Comparison of ENCODE assay signal across 8 mouse cellular contexts in the genomic region with DNA sequence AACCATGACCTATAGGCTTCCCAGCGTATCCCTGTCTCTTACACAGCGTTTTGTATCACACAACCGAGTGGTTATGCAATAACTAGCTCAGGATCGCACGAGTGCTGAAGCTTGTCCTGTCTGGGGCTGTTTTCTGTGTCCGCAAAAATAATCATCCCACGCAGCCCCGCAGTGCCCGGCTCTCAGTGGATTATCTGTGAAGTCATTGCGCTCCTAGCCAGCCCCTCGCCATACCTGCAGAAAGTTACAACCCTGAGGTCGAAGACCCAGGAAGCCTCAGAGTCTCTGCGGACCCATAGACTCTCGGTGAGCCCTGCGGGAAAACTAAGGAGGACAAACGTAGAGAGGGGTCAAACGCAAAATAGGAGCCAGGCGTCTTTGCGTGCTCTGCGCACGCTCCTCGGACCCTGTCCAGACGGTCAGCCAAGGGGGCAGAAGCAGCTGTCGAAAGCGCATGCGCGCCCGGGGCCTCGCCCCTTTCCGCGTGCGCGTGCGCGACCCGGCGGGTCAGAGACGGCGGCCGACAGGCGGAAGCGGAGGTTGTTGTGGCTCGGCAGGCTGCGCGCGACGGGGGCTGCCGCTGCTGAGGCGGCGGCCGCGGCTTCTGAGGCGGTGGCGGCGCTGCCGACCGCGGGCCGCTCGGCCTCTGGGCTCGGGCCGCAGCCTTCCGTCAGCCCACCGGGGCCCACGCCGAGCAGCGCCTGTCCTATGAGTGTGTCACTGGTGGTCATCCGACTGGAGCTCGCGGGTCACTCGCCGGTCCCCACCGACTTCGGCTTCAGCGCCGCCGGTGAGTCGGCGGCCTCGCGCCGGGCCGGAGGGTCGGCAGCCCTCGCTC. TPM values are rescaled to one million over a fixed set of nuclear protein-coding genes. Genes with fewer than 3 reads are reported as not detected.
DNase-seq lines count a peak whose midpoint lies in the region; ATAC-seq lines count a peak whose summit lies in the region.

Gene Acad10, minus strand, starts transcription at position 456 of the 838 bp plus-strand sequence.
Gene Brap, plus strand, starts transcription at position 505 of the 838 bp plus-strand sequence.

- peak within 1 kb of the TSS; percentile 88 for H3K4me2 ChIP-seq in hindbrain, embryonic 11.5 days (replicated peaks; ENCODE audit: low read depth, low read length)

- no peaks in the 10 kb centered on the region for H3K9me3 ChIP-seq in hindbrain, embryonic 11.5 days (ENCODE audit: control insufficient read depth, low read length)

- ATAC-seq in hindbrain, embryonic 11.5 days (ENCODE audit: low FRiP score) = peak; percentile 91

- H3K36me3 ChIP-seq in hindbrain, embryonic 11.5 days (ENCODE audit: control insufficient read depth, insufficient read depth, low read length) = peaks cover 3% of the 10 kb centered on the region; the same call in 1 of the 2 replicates

- peak within 1 kb of the TSS; percentile 97 for H3K4me3 ChIP-seq in hindbrain, embryonic 11.5 days (ENCODE audit: low read depth, low read length)

- 2% methylated on average over 77 of the region's 85 CpGs for WGBS in hindbrain, embryonic 11.5 days

- peak within 1 kb of the TSS; percentile 73; the same call in 1 of the 2 replicates for H3K27ac ChIP-seq in hindbrain, embryonic 11.5 days (ENCODE audit: low read depth, low read length)

- H3K9ac ChIP-seq in hindbrain, embryonic 11.5 days (ENCODE audit: low read depth, low read length) = peak within 1 kb of the TSS; percentile 91

- H3K27me3 ChIP-seq in hindbrain, embryonic 11.5 days (ENCODE audit: control insufficient read depth, insufficient read depth, low read length) = no peaks in the 10 kb centered on the region

- H3K4me1 ChIP-seq in hindbrain, embryonic 11.5 days (replicated peaks; ENCODE audit: control insufficient read depth, insufficient read depth, low read length) = peaks cover 3% of the 10 kb centered on the region; the same call in 1 of the 2 replicates

- DNase-seq in MN1 (ENCODE audit: low spot score) = peak; percentile 95
- peak; percentile 95 for DNase-seq in cerebellum, adult 9-10 months
- peak; percentile 84 to 95 for DNase-seq in frontal cortex, adult 2 months (ENCODE audit: extremely low spot score in 1 of 2, low spot score in 1 of 2)
- DNase-seq in hindbrain, embryonic 11.5 days (ENCODE audit: low spot score) = peak; percentile 98
- peak; percentile 90 to 96 for DNase-seq in layer of hippocampus, postnatal 10 days (ENCODE audit: low spot score in 2 of 2)
- DNase-seq in lung, postnatal 10 days = peak; percentile 95
- peak; percentile 97 for DNase-seq in ovary, postnatal 36 days (ENCODE audit: low spot score)
- DNase-seq in thymus, postnatal 25 days = peak; percentile 93

RNA-seq across cellular contexts. Expression of gene Acad10, which starts in this region (rescaled TPM):
- polyA plus RNA-seq in frontal cortex, adult 2 months (2012; rRNA removed) = 3.8 and 3.9 TPM in 2 replicates
- 2.1 and 2.5 TPM in 2 replicates for polyA plus RNA-seq in hindbrain, embryonic 11.5 days (2014; fragmentation: Nextera tagmentation; extraction: Ambion mirVana)
- 1 to 10 TPM; 2.6 to 3.3 TPM for total RNA-seq in layer of hippocampus, postnatal 10 days (2021)

RNA-seq across cellular contexts. Expression of gene Brap, which starts in this region (rescaled TPM):
- 46.7 and 52.9 TPM in 2 replicates for polyA plus RNA-seq in frontal cortex, adult 2 months (2012; rRNA removed)
- 36.8 and 38.8 TPM in 2 replicates for polyA plus RNA-seq in hindbrain, embryonic 11.5 days (2014; fragmentation: Nextera tagmentation; extraction: Ambion mirVana)
- 10 to 100 TPM; 53.2 to 54.0 TPM for total RNA-seq in layer of hippocampus, postnatal 10 days (2021)

Comparison
In these comparisons a context has a peak if more than half of its experiments do, and no peak if none do; other contexts are left out.
1. Peak in every context shown above with its lines: DNase-seq, ATAC-seq, H3K4me3 ChIP-seq and H3K27ac ChIP-seq.